Mouse (Mus musculus): Measurements from ENCODE around the gene Eef1akmt1. TPM values are rescaled to one million over a fixed set of nuclear protein-coding genes. Genes with fewer than 3 reads are reported as not detected.

Gene Eef1akmt1
- polyA plus RNA-seq, 1 experiment from 2014 or later: 93.8 TPM

GRCm38 (mm10) chr14:57555471-57556070 is 15.8 kb downstream of the Eef1akmt1 start:
- no peak overlapping the region for H3K9ac ChIP-seq (ENCODE audit: low read length)
- H3K4me3 ChIP-seq (ENCODE audit: low read length): no peak overlapping the region
- no peak overlapping the region for H3K27ac ChIP-seq (ENCODE audit: low read length)
- H3K4me2 ChIP-seq (ENCODE audit: low read depth, low read length): no peak overlapping the region
- no peaks in the 10 kb centered on the region for H3K36me3 ChIP-seq (ENCODE audit: control insufficient read depth, insufficient read depth, low read length)
- WGBS: 76% methylated on average over 7 of the region's 7 CpGs
- no peak for ATAC-seq (ENCODE audit: low read depth)
- no peaks in the 10 kb centered on the region for H3K27me3 ChIP-seq (ENCODE audit: control insufficient read depth, insufficient read depth, low read depth, low read length)
- no peaks in the 10 kb centered on the region for H3K4me1 ChIP-seq (replicated peaks; ENCODE audit: control insufficient read depth, insufficient read depth, low read length)
- no peaks in the 10 kb centered on the region for H3K9me3 ChIP-seq (ENCODE audit: control insufficient read depth, low read length)

GRCm38 (mm10) chr14:57554434-57554833 is 17.0 kb downstream of the Eef1akmt1 start:
- H3K4me1 ChIP-seq (replicated peaks; ENCODE audit: control insufficient read depth, insufficient read depth, low read length): no peaks in the 10 kb centered on the region
- no peaks in the 10 kb centered on the region for H3K27me3 ChIP-seq (ENCODE audit: control insufficient read depth, insufficient read depth, low read depth, low read length)
- no peak overlapping the region for H3K4me2 ChIP-seq (ENCODE audit: low read depth, low read length)
- ATAC-seq (ENCODE audit: low read depth): no peak
- no peaks in the 10 kb centered on the region for H3K9me3 ChIP-seq (ENCODE audit: control insufficient read depth, low read length)
- H3K9ac ChIP-seq (ENCODE audit: low read length): no peak overlapping the region
- H3K36me3 ChIP-seq (ENCODE audit: control insufficient read depth, insufficient read depth, low read length): peaks cover 7% of the 10 kb centered on the region; the same call in 1 of the 2 replicates
- no peak overlapping the region for H3K27ac ChIP-seq (ENCODE audit: low read length)
- WGBS: 83% methylated on average over 5 of the region's 5 CpGs
- no peak overlapping the region for H3K4me3 ChIP-seq (ENCODE audit: low read length)

GRCm38 (mm10) chr14:57552945-57553344 is 18.5 kb downstream of the Eef1akmt1 start:
- Histone ChIP-seq H3K4me1 (replicated peaks; ENCODE audit: control insufficient read depth, insufficient read depth, low read length) (no peaks in the 10 kb centered on the region), H3K9ac (ENCODE audit: low read length) (no peak overlapping the region), H3K4me2 (ENCODE audit: low read depth, low read length) (no peak overlapping the region), H3K27me3 (ENCODE audit: control insufficient read depth, insufficient read depth, low read depth, low read length) (no peaks in the 10 kb centered on the region), H3K27ac (ENCODE audit: low read length) (no peak overlapping the region), H3K9me3 (ENCODE audit: control insufficient read depth, low read length) (no peaks in the 10 kb centered on the region), H3K4me3 (ENCODE audit: low read length) (no peak overlapping the region), H3K36me3 (ENCODE audit: control insufficient read depth, insufficient read depth, low read length) (peaks cover 13% of the 10 kb centered on the region; the same call in 1 of the 2 replicates)
- ATAC-seq (ENCODE audit: low read depth): no peak

GRCm38 (mm10) chr14:57547062-57547461 is 24.4 kb downstream of the Eef1akmt1 start:
- Histone ChIP-seq H3K27ac (ENCODE audit: low read length) (peak overlapping the region; percentile 51), H3K9me3 (ENCODE audit: control insufficient read depth, low read length) (no peaks in the 10 kb centered on the region), H3K27me3 (ENCODE audit: control insufficient read depth, insufficient read depth, low read depth, low read length) (no peaks in the 10 kb centered on the region), H3K4me3 (ENCODE audit: low read length) (no peak overlapping the region), H3K36me3 (ENCODE audit: control insufficient read depth, insufficient read depth, low read length) (peaks cover 13% of the 10 kb centered on the region; the same call in 1 of the 2 replicates), H3K4me2 (ENCODE audit: low read depth, low read length) (no peak overlapping the region), H3K4me1 (replicated peaks; ENCODE audit: control insufficient read depth, insufficient read depth, low read length) (peaks cover 9% of the 10 kb centered on the region; the same call in 1 of the 2 replicates), H3K9ac (ENCODE audit: low read length) (no peak overlapping the region)
- peak; percentile 40; the same call in 1 of the 2 replicates for ATAC-seq (ENCODE audit: low read depth)
- 34% methylated on average over 5 of the region's 5 CpGs for WGBS

GRCm38 (mm10) chr14:57546557-57547021 is 24.8 kb downstream of the Eef1akmt1 start:
- ATAC-seq (ENCODE audit: low read depth): peak; percentile 92
- Histone ChIP-seq H3K9ac (ENCODE audit: low read length) (peak overlapping the region; percentile 38), H3K9me3 (ENCODE audit: control insufficient read depth, low read length) (no peaks in the 10 kb centered on the region), H3K36me3 (ENCODE audit: control insufficient read depth, insufficient read depth, low read length) (peaks cover 13% of the 10 kb centered on the region; the same call in 1 of the 2 replicates), H3K4me1 (replicated peaks; ENCODE audit: control insufficient read depth, insufficient read depth, low read length) (peaks cover 9% of the 10 kb centered on the region; the same call in 1 of the 2 replicates), H3K4me2 (ENCODE audit: low read depth, low read length) (no peak overlapping the region), H3K27ac (ENCODE audit: low read length) (peak overlapping the region; percentile 51), H3K27me3 (ENCODE audit: control insufficient read depth, insufficient read depth, low read depth, low read length) (no peaks in the 10 kb centered on the region), H3K4me3 (ENCODE audit: low read length) (no peak overlapping the region)
- WGBS: 13% methylated on average over 13 of the region's 13 CpGs

- H3K4me3 ChIP-seq (ENCODE audit: low read length): no peak overlapping the region
- H3K4me1 ChIP-seq (replicated peaks; ENCODE audit: control insufficient read depth, insufficient read depth, low read length): peaks cover 9% of the 10 kb centered on the region; the same call in 1 of the 2 replicates
- peaks cover 13% of the 10 kb centered on the region; the same call in 1 of the 2 replicates for H3K36me3 ChIP-seq (ENCODE audit: control insufficient read depth, insufficient read depth, low read length)
- no peaks in the 10 kb centered on the region for H3K27me3 ChIP-seq (ENCODE audit: control insufficient read depth, insufficient read depth, low read depth, low read length)
- H3K9ac ChIP-seq (ENCODE audit: low read length): no peak overlapping the region
- ATAC-seq (ENCODE audit: low read depth): no peak
- no peak overlapping the region for H3K4me2 ChIP-seq (ENCODE audit: low read depth, low read length)
- no peaks in the 10 kb centered on the region for H3K9me3 ChIP-seq (ENCODE audit: control insufficient read depth, low read length)
- WGBS: 69% methylated on average over 8 of the region's 8 CpGs
- peak overlapping the region; percentile 51 for H3K27ac ChIP-seq (ENCODE audit: low read length)
Observed at GRCm38 (mm10) chr14:57546131-57546530, 25.3 kb downstream of the Eef1akmt1 start.

GRCm38 (mm10) chr14:57545526-57545925 is 25.9 kb downstream of the Eef1akmt1 start:
- Histone ChIP-seq H3K9me3 (ENCODE audit: control insufficient read depth, low read length) (no peaks in the 10 kb centered on the region), H3K9ac (ENCODE audit: low read length) (no peak overlapping the region), H3K27ac (ENCODE audit: low read length) (no peak overlapping the region), H3K4me3 (ENCODE audit: low read length) (no peak overlapping the region), H3K27me3 (ENCODE audit: control insufficient read depth, insufficient read depth, low read depth, low read length) (no peaks in the 10 kb centered on the region), H3K4me2 (ENCODE audit: low read depth, low read length) (no peak overlapping the region), H3K4me1 (replicated peaks; ENCODE audit: control insufficient read depth, insufficient read depth, low read length) (peaks cover 9% of the 10 kb centered on the region; the same call in 1 of the 2 replicates), H3K36me3 (ENCODE audit: control insufficient read depth, insufficient read depth, low read length) (peaks cover 13% of the 10 kb centered on the region; the same call in 1 of the 2 replicates)
- WGBS: 81% methylated on average over 17 of the region's 17 CpGs
- no peak for ATAC-seq (ENCODE audit: low read depth)

- Histone ChIP-seq H3K9ac (ENCODE audit: low read length) (no peak overlapping the region), H3K36me3 (ENCODE audit: control insufficient read depth, insufficient read depth, low read length) (no peaks in the 10 kb centered on the region; the same call in 1 of the 2 replicates), H3K4me1 (replicated peaks; ENCODE audit: control insufficient read depth, insufficient read depth, low read length) (peaks cover 9% of the 10 kb centered on the region; the same call in 1 of the 2 replicates), H3K9me3 (ENCODE audit: control insufficient read depth, low read length) (no peaks in the 10 kb centered on the region), H3K4me2 (ENCODE audit: low read depth, low read length) (no peak overlapping the region), H3K27ac (ENCODE audit: low read length) (no peak overlapping the region), H3K4me3 (ENCODE audit: low read length) (no peak overlapping the region), H3K27me3 (ENCODE audit: control insufficient read depth, insufficient read depth, low read depth, low read length) (no peaks in the 10 kb centered on the region)
- no peak for ATAC-seq (ENCODE audit: low read depth)
- 93% methylated on average over 13 of the region's 13 CpGs for WGBS
Observed at GRCm38 (mm10) chr14:57543420-57544039, 27.9 kb downstream of the Eef1akmt1 start.

GRCm38 (mm10) chr14:57542231-57542630 is 29.2 kb downstream of the Eef1akmt1 start:
- H3K4me3 ChIP-seq (ENCODE audit: low read length): no peak overlapping the region
- ATAC-seq (ENCODE audit: low read depth): no peak
- no peaks in the 10 kb centered on the region; the same call in 1 of the 2 replicates for H3K36me3 ChIP-seq (ENCODE audit: control insufficient read depth, insufficient read depth, low read length)
- no peak overlapping the region for H3K27ac ChIP-seq (ENCODE audit: low read length)
- WGBS: 57% methylated on average over 34 of the region's 34 CpGs
- H3K9ac ChIP-seq (ENCODE audit: low read length): no peak overlapping the region
- H3K4me2 ChIP-seq (ENCODE audit: low read depth, low read length): no peak overlapping the region
- no peaks in the 10 kb centered on the region for H3K27me3 ChIP-seq (ENCODE audit: control insufficient read depth, insufficient read depth, low read depth, low read length)
- peaks cover 16% of the 10 kb centered on the region for H3K4me1 ChIP-seq (replicated peaks; ENCODE audit: control insufficient read depth, insufficient read depth, low read length)
- no peaks in the 10 kb centered on the region for H3K9me3 ChIP-seq (ENCODE audit: control insufficient read depth, low read length)
